ENCODE assay signal across 17 mouse cellular contexts in the genomic region with DNA sequence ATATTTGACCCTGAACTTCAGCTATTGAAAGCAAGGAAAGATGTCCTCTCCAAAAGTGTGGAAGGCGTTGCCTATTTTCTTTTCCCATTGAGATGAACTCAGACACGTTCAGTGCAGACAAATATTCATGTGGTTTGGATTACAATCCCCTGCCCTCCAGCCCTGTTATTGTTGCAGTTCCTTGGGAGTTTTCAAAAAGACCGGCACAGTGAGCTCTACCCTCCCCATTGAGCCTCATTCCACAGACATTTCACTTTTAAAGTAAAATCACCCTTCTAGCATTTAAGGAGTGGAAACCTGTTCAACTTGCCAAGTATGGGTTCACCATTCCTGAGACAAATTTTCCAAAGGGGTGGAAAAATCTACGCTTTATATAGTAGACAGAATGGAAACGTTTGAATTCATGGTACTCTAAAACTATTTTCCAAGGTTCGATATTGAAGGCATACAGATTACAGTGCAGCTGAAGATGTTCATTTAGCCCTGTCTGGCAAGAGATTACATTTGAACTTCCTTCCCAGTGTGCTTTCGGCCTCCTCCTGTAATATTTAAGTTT.
"Had no signal": no experiment of that assay in that cellular context is flagged by ENCODE, and none has a peak within 500 bp of the region (broad histone marks: within the 10 kb centered on the region; RNA-seq: fewer than 3 reads in every experiment).

No protein-coding gene starts in this region.

- H3K27ac ChIP-seq: liver, embryonic 13.5 days; macrophage; midbrain, embryonic 10.5 days; midbrain, embryonic 13.5 days; neural tube, embryonic 13.5 days; stomach, embryonic 15.5 days had no signal

- H3K4me2 ChIP-seq: liver, embryonic 13.5 days; midbrain, embryonic 13.5 days; neural tube, embryonic 13.5 days; stomach, embryonic 15.5 days had no signal

- H3K36me3 ChIP-seq: liver, embryonic 13.5 days; midbrain, embryonic 10.5 days; midbrain, embryonic 13.5 days; neural tube, embryonic 13.5 days; stomach, embryonic 15.5 days had no signal

- DNase-seq: kidney, adult 18-20 months; kidney, adult 9 months; kidney, postnatal 14 days; kidney, postnatal 4 days; liver, embryonic 13.5 days; lung, adult 2 months; lung, postnatal 14 days; retina, postnatal 1 day; right cerebral cortex, postnatal 25 days; spleen, adult 18-20 months; thymus, postnatal 25 days had no signal

- H3K27me3 ChIP-seq: liver, embryonic 13.5 days; midbrain, embryonic 13.5 days; neural tube, embryonic 13.5 days; stomach, embryonic 15.5 days had no signal

- H3K9me3 ChIP-seq: liver, embryonic 13.5 days; midbrain, embryonic 10.5 days; midbrain, embryonic 13.5 days; neural tube, embryonic 13.5 days; stomach, embryonic 15.5 days had no signal

- H3K4me1 ChIP-seq: neural tube, embryonic 13.5 days had no signal

- H3K9ac ChIP-seq: liver, embryonic 13.5 days; midbrain, embryonic 13.5 days; neural tube, embryonic 13.5 days; stomach, embryonic 15.5 days had no signal

- H3K4me3 ChIP-seq: liver, embryonic 13.5 days; midbrain, embryonic 10.5 days; midbrain, embryonic 13.5 days; myocyte; neural tube, embryonic 13.5 days; stomach, embryonic 15.5 days had no signal

- ATAC-seq: midbrain, embryonic 13.5 days had no signal
